In genomic region chr8:126571065-126571660, GRCm38 (mm10) we compare ENCODE assay signal across 13 mouse cellular contexts. TPM values are rescaled to one million over a fixed set of nuclear protein-coding genes. Genes with fewer than 3 reads are reported as not detected.
DNase-seq lines count a peak whose midpoint lies in the region; ATAC-seq and TF ChIP-seq lines count a peak whose summit lies in the region.
"Had no signal": no experiment of that assay in that cellular context is flagged by ENCODE, and none has a peak within 500 bp of the region (broad histone marks: within the 10 kb centered on the region; RNA-seq: fewer than 3 reads in every experiment).

No protein-coding gene starts in this region.

- TF ChIP-seq CTCF in lung, postnatal 0 days (IDR thresholded peaks at IDR 0.05) = no peak
- TF ChIP-seq CTCF in lung, adult 2 months (IDR thresholded peaks at IDR 0.05; ENCODE audit: insufficient read depth, low read length) = no peak
- TF ChIP-seq CTCF in left cerebral cortex, adult 2 months (IDR thresholded peaks at IDR 0.05) = no peak

- H3K27ac ChIP-seq in heart, embryonic 11.5 days (ENCODE audit: low read depth, low read length) = no peak overlapping the region
- H3K27ac ChIP-seq in lung, postnatal 0 days (ENCODE audit: low read length) = no peak overlapping the region
- no peak overlapping the region for H3K27ac ChIP-seq in liver, embryonic 15.5 days (replicated peaks)
- no peak overlapping the region for H3K27ac ChIP-seq in left cerebral cortex, adult 2 months
- H3K27ac ChIP-seq: layer of hippocampus, adult 2 months; neural tube, embryonic 12.5 days had no signal

- DNase-seq in heart, adult 8-10 months (ENCODE audit: low spot score) = peak; percentile 34
- DNase-seq in lung, postnatal 0 days (ENCODE audit: low spot score) = peak; percentile 47
- no peak for DNase-seq in lung, adult 2 months
- DNase-seq in left cerebral cortex, adult 2 months (ENCODE audit: extremely low spot score in 1 of 2, low spot score in 2 of 2) = no peak
- no peak for DNase-seq in spleen, postnatal 14 days (ENCODE audit: low spot score in 2 of 2)
- DNase-seq: cerebellum, postnatal 36 days; kidney, adult 18-20 months; right cerebral cortex, adult 18-20 months had no signal

- H3K4me3 ChIP-seq in heart, embryonic 11.5 days (ENCODE audit: low read depth, low read length) = no peak overlapping the region
- no peak overlapping the region for H3K4me3 ChIP-seq in lung, postnatal 0 days (ENCODE audit: low read depth, low read length)
- H3K4me3 ChIP-seq in lung, adult 2 months (replicated peaks; ENCODE audit: extremely low read depth, low read depth, low read length) = no peak overlapping the region
- no peak overlapping the region for H3K4me3 ChIP-seq in liver, embryonic 15.5 days (replicated peaks)
- H3K4me3 ChIP-seq in left cerebral cortex, adult 2 months = no peak overlapping the region
- H3K4me3 ChIP-seq: layer of hippocampus, adult 2 months; neural tube, embryonic 12.5 days had no signal

- H3K4me2 ChIP-seq in heart, embryonic 11.5 days = no peak overlapping the region; the same call in 1 of the 2 replicates
- no peak overlapping the region for H3K4me2 ChIP-seq in lung, postnatal 0 days (replicated peaks; ENCODE audit: low read depth, low read length)
- peak overlapping the region; percentile 16 for H3K4me2 ChIP-seq in liver, embryonic 15.5 days
- H3K4me2 ChIP-seq: neural tube, embryonic 12.5 days had no signal

- no peaks in the 10 kb centered on the region for H3K36me3 ChIP-seq in heart, embryonic 11.5 days (ENCODE audit: control insufficient read depth, insufficient read depth, low read length)
- no peaks in the 10 kb centered on the region for H3K36me3 ChIP-seq in lung, postnatal 0 days (ENCODE audit: insufficient read depth, low read length)
- no peaks in the 10 kb centered on the region for H3K36me3 ChIP-seq in liver, embryonic 15.5 days (replicated peaks)
- H3K36me3 ChIP-seq: neural tube, embryonic 12.5 days had no signal

- WGBS in heart, embryonic 11.5 days (ENCODE audit: insufficient replicate concordance) = 72% methylated on average over 15 of the region's 15 CpGs
- 66% methylated on average over 15 of the region's 15 CpGs for WGBS in lung, postnatal 0 days
- 46% methylated on average over 15 of the region's 15 CpGs for WGBS in lung, adult 2 months
- WGBS in liver, embryonic 15.5 days (ENCODE audit: insufficient replicate concordance) = 31% methylated on average over 15 of the region's 15 CpGs

- TF ChIP-seq EP300 in lung, postnatal 0 days (IDR thresholded peaks at IDR 0.05) = no peak

- no peak overlapping the region for H3K9ac ChIP-seq in heart, embryonic 11.5 days (ENCODE audit: low read depth, low read length)
- no peak overlapping the region for H3K9ac ChIP-seq in lung, postnatal 0 days (replicated peaks; ENCODE audit: low read depth)
- no peak overlapping the region for H3K9ac ChIP-seq in liver, embryonic 15.5 days
- H3K9ac ChIP-seq: neural tube, embryonic 12.5 days had no signal

- ATAC-seq in heart, embryonic 11.5 days (replicated peaks; ENCODE audit: insufficient number of reproducible peaks, low FRiP score, low TSS enrichment) = no peak
- ATAC-seq in lung, postnatal 0 days = peak; percentile 35
- ATAC-seq in liver, embryonic 15.5 days (ENCODE audit: insufficient read depth) = no peak
- peak; percentile 55 for ATAC-seq in neutrophil, adult 5-6 weeks (ENCODE audit: extremely low read depth, insufficient number of reproducible peaks, low FRiP score, poor library complexity, severe bottlenecking)

- H3K27me3 ChIP-seq in heart, embryonic 11.5 days (ENCODE audit: control insufficient read depth, insufficient read depth, low read length) = no peaks in the 10 kb centered on the region
- no peaks in the 10 kb centered on the region for H3K27me3 ChIP-seq in lung, postnatal 0 days (replicated peaks; ENCODE audit: insufficient read depth, low read length)
- H3K27me3 ChIP-seq in liver, embryonic 15.5 days = no peaks in the 10 kb centered on the region
- H3K27me3 ChIP-seq: neural tube, embryonic 12.5 days had no signal

- intact Hi-C loops in left cerebral cortex, adult 2 months (cut with DNase I) = no loop called here

- H3K4me1 ChIP-seq in heart, embryonic 11.5 days (ENCODE audit: control insufficient read depth, insufficient read depth, low read length) = peaks cover 22% of the 10 kb centered on the region
- peaks cover 11% of the 10 kb centered on the region; the same call in 1 of the 2 replicates for H3K4me1 ChIP-seq in lung, postnatal 0 days (ENCODE audit: insufficient read depth, low read depth, low read length)
- peaks cover 8% of the 10 kb centered on the region for H3K4me1 ChIP-seq in lung, adult 2 months (ENCODE audit: control insufficient read depth, insufficient read depth, low read length)
- H3K4me1 ChIP-seq in liver, embryonic 15.5 days (replicated peaks) = peaks cover 25% of the 10 kb centered on the region; the same call in 1 of the 2 replicates

- no peak for TF ChIP-seq POLR2A in lung, adult 2 months (IDR thresholded peaks at IDR 0.05; ENCODE audit: borderline replicate concordance, extremely low read depth, low read depth, low read length)

- H3K9me3 ChIP-seq in heart, embryonic 11.5 days (replicated peaks; ENCODE audit: control insufficient read depth, low read length) = no peaks in the 10 kb centered on the region
- no peaks in the 10 kb centered on the region for H3K9me3 ChIP-seq in lung, postnatal 0 days (ENCODE audit: low read length)
- H3K9me3 ChIP-seq in liver, embryonic 15.5 days (replicated peaks) = no peaks in the 10 kb centered on the region
- H3K9me3 ChIP-seq: neural tube, embryonic 12.5 days had no signal

RNA-seq across cellular contexts. Expression of gene Irf2bp2, which starts 22.6 kb away (rescaled TPM):
- total RNA-seq in heart, adult 8-10 months (2022) = 10 to 100 TPM; 41.8 to 60.9 (median 50.3) TPM
- polyA plus RNA-seq in heart, embryonic 11.5 days (2014; fragmentation: Nextera tagmentation; extraction: Ambion mirVana) = 5.9 and 6.5 TPM in 2 replicates
- 19.5 and 24.1 TPM in 2 replicates for polyA plus RNA-seq in lung, postnatal 0 days (2015; fragmentation: Nextera tagmentation; extraction: Ambion mirVana)
- polyA plus RNA-seq in lung, adult 2 months (2012; rRNA removed) = 81.2 and 127 TPM in 2 replicates
- 3.8 and 4.0 TPM in 2 replicates for polyA plus RNA-seq in liver, embryonic 15.5 days (2015; fragmentation: Nextera tagmentation; extraction: Ambion mirVana)
- total RNA-seq in neutrophil, adult 5-6 weeks (2017) = 65.3 and 69.0 TPM in 2 replicates
- total RNA-seq in left cerebral cortex, adult 2 months (2021) = 10 to 100 TPM; 63.9 to 78.4 TPM

Comparison
In these comparisons a context has a peak if more than half of its experiments do, and no peak if none do; other contexts are left out.
1. DNase-seq: peak in heart, adult 8-10 months (single experiment) and lung, postnatal 0 days (single experiment); none in lung, adult 2 months (single experiment), left cerebral cortex, adult 2 months (0 of 2) and spleen, postnatal 14 days (0 of 2).
2. ATAC-seq: peak in lung, postnatal 0 days (single experiment) and neutrophil, adult 5-6 weeks (single experiment); none in heart, embryonic 11.5 days (single experiment) and liver, embryonic 15.5 days (single experiment).